Mouse (Mus musculus): ENCODE data around the gene Plpp3. TPM values are rescaled to one million over a fixed set of nuclear protein-coding genes. Genes with fewer than 3 reads are reported as not detected.
A peak's percentile ranks its signal among the peaks of the same experiment; 100 is the strongest.

Gene Plpp3
- polyA plus RNA-seq, 1 experiment from 2014 or later, result 85.4 TPM

- WGBS, result 75% methylated on average over 6 of the region's 6 CpGs
- no peak overlapping the region for H3K27ac ChIP-seq
- H3K4me2 ChIP-seq, result peak overlapping the region; percentile 73
- H3K9ac ChIP-seq, result no peak overlapping the region
- no peaks in the 10 kb centered on the region for H3K9me3 ChIP-seq
- H3K4me3 ChIP-seq, result peak overlapping the region; percentile 87
- no peak for ATAC-seq (ENCODE audit: borderline replicate concordance, extremely low read depth, low FRiP score, low TSS enrichment)
- peaks cover 7% of the 10 kb centered on the region for H3K36me3 ChIP-seq
- no peaks in the 10 kb centered on the region for H3K27me3 ChIP-seq
- peaks cover 21% of the 10 kb centered on the region for H3K4me1 ChIP-seq
Observed at GRCm38 (mm10) chr4:105160470-105160869, 3.3 kb downstream of the Plpp3 start.

- no peak overlapping the region for H3K9ac ChIP-seq
- WGBS, result 66% methylated on average over 6 of the region's 6 CpGs
- H3K4me3 ChIP-seq, result no peak overlapping the region
- H3K27ac ChIP-seq, result no peak overlapping the region
- H3K9me3 ChIP-seq, result no peaks in the 10 kb centered on the region
- peaks cover 21% of the 10 kb centered on the region for H3K4me1 ChIP-seq
- no peak overlapping the region for H3K4me2 ChIP-seq
- ATAC-seq (ENCODE audit: borderline replicate concordance, extremely low read depth, low FRiP score, low TSS enrichment), result no peak
- no peaks in the 10 kb centered on the region for H3K27me3 ChIP-seq
- peaks cover 7% of the 10 kb centered on the region for H3K36me3 ChIP-seq
Observed at GRCm38 (mm10) chr4:105162014-105162413, 4.9 kb downstream of the Plpp3 start.

- no peaks in the 10 kb centered on the region for H3K27me3 ChIP-seq
- no peak for ATAC-seq (ENCODE audit: borderline replicate concordance, extremely low read depth, low FRiP score, low TSS enrichment)
- H3K4me2 ChIP-seq, result no peak overlapping the region
- H3K9me3 ChIP-seq, result no peaks in the 10 kb centered on the region
- peaks cover 24% of the 10 kb centered on the region for H3K4me1 ChIP-seq
- WGBS, result 55% methylated on average over 2 of the region's 2 CpGs
- peaks cover 7% of the 10 kb centered on the region for H3K36me3 ChIP-seq
- H3K9ac ChIP-seq, result no peak overlapping the region
- no peak overlapping the region for H3K27ac ChIP-seq
- H3K4me3 ChIP-seq, result no peak overlapping the region
Observed at GRCm38 (mm10) chr4:105162676-105163075, 5.5 kb downstream of the Plpp3 start.

- Histone ChIP-seq H3K9ac (no peak overlapping the region), H3K4me3 (no peak overlapping the region), H3K36me3 (peaks cover 7% of the 10 kb centered on the region), H3K27ac (no peak overlapping the region), H3K4me1 (peaks cover 31% of the 10 kb centered on the region), H3K27me3 (no peaks in the 10 kb centered on the region), H3K4me2 (no peak overlapping the region), H3K9me3 (no peaks in the 10 kb centered on the region)
- ATAC-seq (ENCODE audit: borderline replicate concordance, extremely low read depth, low FRiP score, low TSS enrichment), result no peak
- WGBS, result 66% methylated on average over 4 of the region's 4 CpGs
Observed at GRCm38 (mm10) chr4:105163981-105164411, 6.8 kb downstream of the Plpp3 start.

GRCm38 (mm10) chr4:105164952-105165351 is 7.8 kb downstream of the Plpp3 start:
- peaks cover 33% of the 10 kb centered on the region for H3K4me1 ChIP-seq
- no peak overlapping the region for H3K4me3 ChIP-seq
- WGBS, result 93% methylated on average over 6 of the region's 6 CpGs
- ATAC-seq (ENCODE audit: borderline replicate concordance, extremely low read depth, low FRiP score, low TSS enrichment), result no peak
- H3K9ac ChIP-seq, result no peak overlapping the region
- no peak overlapping the region for H3K27ac ChIP-seq
- H3K36me3 ChIP-seq, result peaks cover 7% of the 10 kb centered on the region
- no peaks in the 10 kb centered on the region for H3K9me3 ChIP-seq
- no peak overlapping the region for H3K4me2 ChIP-seq
- no peaks in the 10 kb centered on the region for H3K27me3 ChIP-seq

- ATAC-seq (ENCODE audit: borderline replicate concordance, extremely low read depth, low FRiP score, low TSS enrichment), result peak; percentile 27; the same call in 1 of the 2 replicates
- no peak overlapping the region for H3K9ac ChIP-seq
- H3K36me3 ChIP-seq, result 0 out of 2 replicates have a peak, but pooled peaks cover 6% of the 10 kb centered on the region
- H3K27me3 ChIP-seq, result no peaks in the 10 kb centered on the region
- H3K4me3 ChIP-seq, result no peak overlapping the region
- no peak overlapping the region for H3K4me2 ChIP-seq
- WGBS, result 39% methylated on average over 7 of the region's 7 CpGs
- no peak overlapping the region for H3K27ac ChIP-seq
- H3K9me3 ChIP-seq, result no peaks in the 10 kb centered on the region
- peaks cover 33% of the 10 kb centered on the region for H3K4me1 ChIP-seq
Observed at GRCm38 (mm10) chr4:105169093-105169571, 12.0 kb downstream of the Plpp3 start.

- no peak for ATAC-seq (ENCODE audit: borderline replicate concordance, extremely low read depth, low FRiP score, low TSS enrichment)
Observed at GRCm38 (mm10) chr4:105169826-105170810, 13.0 kb downstream of the Plpp3 start.

GRCm38 (mm10) chr4:105170811-105171401 is 13.8 kb downstream of the Plpp3 start:
- Histone ChIP-seq H3K27ac (no peak overlapping the region), H3K4me2 (no peak overlapping the region), H3K36me3 (0 out of 2 replicates have a peak, but pooled peaks cover 6% of the 10 kb centered on the region), H3K9me3 (no peaks in the 10 kb centered on the region), H3K9ac (no peak overlapping the region), H3K27me3 (no peaks in the 10 kb centered on the region), H3K4me1 (peaks cover 36% of the 10 kb centered on the region), H3K4me3 (no peak overlapping the region)
- no peak for ATAC-seq (ENCODE audit: borderline replicate concordance, extremely low read depth, low FRiP score, low TSS enrichment)
- 74% methylated on average over 9 of the region's 9 CpGs for WGBS

More at GRCm38 (mm10) chr4:105169826-105170810, 13.0 kb downstream of the Plpp3 start:
- no peak overlapping the region for H3K9ac ChIP-seq
- no peaks in the 10 kb centered on the region for H3K9me3 ChIP-seq
- H3K4me1 ChIP-seq, result peaks cover 36% of the 10 kb centered on the region
- no peaks in the 10 kb centered on the region for H3K27me3 ChIP-seq
- no peak overlapping the region for H3K4me3 ChIP-seq
- H3K4me2 ChIP-seq, result no peak overlapping the region
- H3K36me3 ChIP-seq, result 0 out of 2 replicates have a peak, but pooled peaks cover 6% of the 10 kb centered on the region
- no peak overlapping the region for H3K27ac ChIP-seq
- WGBS, result 65% methylated on average over 16 of the region's 16 CpGs

- Histone ChIP-seq H3K27me3 (no peaks in the 10 kb centered on the region), H3K4me1 (peaks cover 36% of the 10 kb centered on the region), H3K36me3 (0 out of 2 replicates have a peak, but pooled peaks cover 6% of the 10 kb centered on the region), H3K27ac (no peak overlapping the region), H3K9me3 (no peaks in the 10 kb centered on the region), H3K4me3 (no peak overlapping the region), H3K9ac (no peak overlapping the region), H3K4me2 (no peak overlapping the region)
- 74% methylated on average over 3 of the region's 3 CpGs for WGBS
- no peak for ATAC-seq (ENCODE audit: borderline replicate concordance, extremely low read depth, low FRiP score, low TSS enrichment)
Observed at GRCm38 (mm10) chr4:105171432-105171831, 14.3 kb downstream of the Plpp3 start.

GRCm38 (mm10) chr4:105174778-105175177 is 17.6 kb downstream of the Plpp3 start:
- no peaks in the 10 kb centered on the region for H3K9me3 ChIP-seq
- H3K27me3 ChIP-seq, result no peaks in the 10 kb centered on the region
- WGBS, result 74% methylated on average over 4 of the region's 4 CpGs
- H3K4me1 ChIP-seq, result peaks cover 16% of the 10 kb centered on the region
- H3K36me3 ChIP-seq, result 0 out of 2 replicates have a peak, but pooled peaks cover 6% of the 10 kb centered on the region
- ATAC-seq (ENCODE audit: borderline replicate concordance, extremely low read depth, low FRiP score, low TSS enrichment), result no peak
- no peak overlapping the region for H3K4me2 ChIP-seq
- no peak overlapping the region for H3K27ac ChIP-seq
- no peak overlapping the region for H3K4me3 ChIP-seq
- no peak overlapping the region for H3K9ac ChIP-seq

GRCm38 (mm10) chr4:105175255-105176035 is 18.3 kb downstream of the Plpp3 start:
- Histone ChIP-seq H3K27ac (no peak overlapping the region), H3K36me3 (0 out of 2 replicates have a peak, but pooled peaks cover 6% of the 10 kb centered on the region), H3K4me1 (peaks cover 17% of the 10 kb centered on the region; the same call in 1 of the 2 replicates), H3K4me2 (no peak overlapping the region), H3K27me3 (no peaks in the 10 kb centered on the region), H3K9ac (no peak overlapping the region), H3K4me3 (no peak overlapping the region), H3K9me3 (no peaks in the 10 kb centered on the region)
- no peak for ATAC-seq (ENCODE audit: borderline replicate concordance, extremely low read depth, low FRiP score, low TSS enrichment)
- WGBS, result 72% methylated on average over 16 of the region's 16 CpGs
